Mouse (Mus musculus) lung, embryonic 15.5 days (tissue): ENCODE measurements around the gene Slc30a9. TPM values are rescaled to one million over a fixed set of nuclear protein-coding genes. Genes with fewer than 3 reads are reported as not detected.

Experiments used
- ATAC-seq: fragments of 200-750 bp; cut with Nextera tagmentation; 2 replicates; pipeline ENCODE4 v1.8.0; 2017; ENCODE audit warnings: moderate number of reproducible peaks, borderline replicate concordance; ENCODE audit not compliant: low FRiP score, low TSS enrichment; ENCODE audit errors: extremely low read depth
- H3K27ac ChIP-seq: fragments of 300-500 bp; sonication (generic); 2 replicates; pipeline ENCODE4 v1.5.1; 2015; ENCODE audit warnings: moderate library complexity, mild to moderate bottlenecking, inconsistent platforms
- H3K27me3 ChIP-seq: fragments of 300-500 bp; sonication (generic); 2 replicates; pipeline ENCODE4 v1.6.1; 2015; ENCODE audit warnings: inconsistent platforms
- H3K36me3 ChIP-seq: fragments of 300-500 bp; sonication (generic); 2 replicates; pipeline ENCODE4 v1.6.1; 2015; ENCODE audit warnings: inconsistent platforms
- H3K4me1 ChIP-seq: fragments of 300-500 bp; sonication (generic); 2 replicates; pipeline ENCODE4 v1.6.1; 2015; ENCODE audit warnings: inconsistent platforms
- H3K4me2 ChIP-seq: fragments of 300-500 bp; sonication (generic); 2 replicates; pipeline ENCODE4 v1.6.1; 2015; ENCODE audit warnings: inconsistent platforms, mild to moderate bottlenecking, moderate library complexity
- H3K4me3 ChIP-seq: fragments of 300-500 bp; sonication (generic); 2 replicates; pipeline ENCODE4 v1.5.1; 2015; ENCODE audit warnings: mild to moderate bottlenecking, inconsistent platforms
- H3K9ac ChIP-seq: fragments of 300-500 bp; sonication (generic); 2 replicates; pipeline ENCODE4 v1.6.1; 2015; ENCODE audit warnings: inconsistent platforms
- H3K9me3 ChIP-seq: fragments of 300-500 bp; sonication (generic); 2 replicates; pipeline ENCODE4 v1.6.1; 2016; ENCODE audit warnings: inconsistent platforms
- WGBS: fragments of 180-500 bp; shearing (Covaris S2); methylation state at CpG from one replicate; pipeline ENCODE4 v1.1.7; 2015; 5-methylcytosine and 5-hydroxymethylcytosine counted together
- polyA plus RNA-seq: library from polyadenylated mRNA; unstranded; fragments of >200 nt; fragmentation: Nextera tagmentation; extraction: Ambion mirVana; gene quantifications from 2 replicates; pipeline ENCODE4 v1.2.1, GENCODE M21; 2015

Slc30a9 gene
- 77.2 and 81.1 TPM in 2 replicates for polyA plus RNA-seq

- under 1% methylated on average over 83 of the region's 83 CpGs for WGBS
- peak; percentile 97 for ATAC-seq
- Histone ChIP-seq H3K27ac (peak within 1 kb of the TSS; percentile 79), H3K36me3 (no peaks in the 10 kb centered on the region), H3K9ac (peak within 1 kb of the TSS; percentile 91), H3K4me2 (peak within 1 kb of the TSS; percentile 70), H3K27me3 (no peaks in the 10 kb centered on the region), H3K4me3 (peak within 1 kb of the TSS; percentile 99), H3K4me1 (peaks cover 8% of the 10 kb centered on the region), H3K9me3 (no peaks in the 10 kb centered on the region)
Observed at GRCm38 (mm10) chr5:67306698-67307521, at the start of gene Slc30a9. Slc30a9 (plus strand) TSS chr5:67306955.

DNA sequence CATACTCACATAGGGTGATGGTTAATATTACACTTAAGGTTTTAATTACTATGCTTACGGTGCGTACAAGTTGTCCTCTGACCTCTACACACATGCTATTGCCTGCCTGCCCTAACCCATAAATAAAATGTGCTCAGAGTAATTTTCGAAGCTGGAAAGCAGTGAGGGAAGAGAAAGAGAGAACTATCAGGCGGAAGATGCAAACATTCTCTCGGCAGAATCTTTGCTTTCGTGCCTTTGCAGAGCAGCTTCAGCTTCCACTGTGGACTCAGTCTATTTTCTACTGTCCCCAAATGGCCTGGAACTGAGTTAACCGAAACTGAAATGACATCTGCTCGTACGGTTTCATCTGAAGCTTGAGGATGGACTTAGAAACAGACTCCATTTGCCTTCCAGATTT is 48.3 kb upstream of the Slc30a9 start:
- no peak for ATAC-seq
- 83% methylated on average over 9 of the region's 9 CpGs for WGBS
- no peaks in the 10 kb centered on the region for H3K9me3 ChIP-seq

DNA sequence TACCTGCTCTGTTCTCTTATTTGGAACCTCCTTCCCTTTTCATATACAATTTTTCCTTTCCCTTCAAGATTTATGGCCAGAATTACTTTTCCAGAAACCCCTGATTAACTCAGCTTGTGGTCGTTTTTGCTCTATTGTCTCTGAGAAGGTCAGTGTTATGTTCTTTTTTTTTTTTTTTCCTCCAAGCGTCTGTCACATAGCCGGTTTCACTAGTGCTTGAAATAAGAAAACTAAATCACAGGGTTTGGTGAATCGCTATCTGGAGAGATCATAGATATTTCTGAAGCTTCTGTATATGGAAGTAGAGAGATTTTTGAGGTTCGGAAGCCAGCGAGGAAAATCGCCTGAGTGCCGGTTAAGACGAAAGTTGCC is 46.6 kb upstream of the Slc30a9 start:
- peaks cover 14% of the 10 kb centered on the region for H3K36me3 ChIP-seq
- whole genome bisulfite sequencing: under 1% methylated on average over 9 of the region's 9 CpGs
- H3K4me1 ChIP-seq: peaks cover 17% of the 10 kb centered on the region
- ATAC-seq: no peak; the same call in 1 of the 2 replicates
- H3K9me3 ChIP-seq: no peaks in the 10 kb centered on the region
- H3K4me2 ChIP-seq: peak overlapping the region; percentile 67
- H3K4me3 ChIP-seq: peak overlapping the region; percentile 74
- no peaks in the 10 kb centered on the region for H3K27me3 ChIP-seq
- peak overlapping the region; percentile 43 for H3K9ac ChIP-seq
- H3K27ac ChIP-seq: peak overlapping the region; percentile 32; the same call in 1 of the 2 replicates

More for the DNA sequence above, 48.3 kb upstream of the Slc30a9 start:
- Histone ChIP-seq H3K27ac (no peak overlapping the region), H3K9ac (no peak overlapping the region), H3K4me3 (no peak overlapping the region), H3K4me1 (peaks cover 17% of the 10 kb centered on the region), H3K27me3 (no peaks in the 10 kb centered on the region), H3K4me2 (no peak overlapping the region), H3K36me3 (no peaks in the 10 kb centered on the region; the same call in 1 of the 2 replicates)

DNA sequence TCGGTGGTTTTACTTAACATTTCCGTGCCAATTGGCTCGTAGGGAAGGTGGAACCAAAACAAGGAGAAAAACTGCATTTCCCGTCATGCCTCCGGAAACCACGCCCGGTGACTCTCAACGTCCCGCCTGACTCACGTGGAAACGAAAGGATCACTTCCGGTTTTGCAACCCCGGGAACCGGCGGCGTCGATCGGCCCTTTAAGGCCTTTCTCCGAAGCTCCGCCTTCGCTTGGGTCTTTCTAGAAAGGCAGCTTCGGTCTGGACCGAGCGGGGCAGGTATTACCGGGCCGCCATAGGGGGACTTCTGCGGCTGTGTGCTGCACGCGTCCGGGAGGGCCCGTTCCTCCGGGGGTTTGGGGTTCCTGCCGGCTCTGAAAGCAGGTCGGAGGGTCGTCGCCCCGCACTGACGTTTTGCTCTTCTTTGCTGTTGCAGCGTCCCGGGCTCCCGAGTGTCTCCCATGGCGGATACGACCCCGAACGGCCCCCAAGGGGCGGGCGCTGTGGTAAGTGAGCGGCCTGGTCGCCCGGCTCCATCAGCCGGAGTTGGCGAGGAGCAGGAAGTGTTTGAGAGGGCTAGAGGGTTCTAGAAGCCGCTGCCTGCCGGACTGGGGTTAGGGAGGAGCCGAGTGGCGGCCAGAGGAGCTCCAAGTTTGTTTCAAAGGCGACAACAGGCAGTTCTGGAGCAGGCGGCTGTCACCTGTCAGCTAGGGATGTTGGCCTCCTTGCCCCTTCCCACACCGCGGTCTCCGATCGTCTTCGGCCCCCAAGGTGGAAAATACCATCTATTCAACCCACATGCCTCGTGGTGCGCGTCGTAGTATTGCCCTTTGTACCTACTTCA is 46.0 kb upstream of the Slc30a9 start, which contains the start of gene Tmem33:
Gene Tmem33, plus strand, starts transcription at position 35 of the 841 bp plus-strand sequence.
- peaks cover 21% of the 10 kb centered on the region for H3K36me3 ChIP-seq
- H3K4me1 ChIP-seq: peaks cover 17% of the 10 kb centered on the region
- peak within 1 kb of the TSS; percentile 67 for H3K4me2 ChIP-seq
- peak; percentile 91 for ATAC-seq
- no peaks in the 10 kb centered on the region for H3K9me3 ChIP-seq
- H3K27me3 ChIP-seq: no peaks in the 10 kb centered on the region
- H3K4me3 ChIP-seq: peak within 1 kb of the TSS; percentile 74
- H3K27ac ChIP-seq: peak within 1 kb of the TSS; percentile 89
- peak within 1 kb of the TSS; percentile 71 for H3K9ac ChIP-seq
- under 1% methylated on average over 67 of the region's 67 CpGs for WGBS

- ATAC-seq: no peak
- Histone ChIP-seq H3K9ac (no peak overlapping the region), H3K4me2 (no peak overlapping the region), H3K4me1 (peaks cover 17% of the 10 kb centered on the region), H3K36me3 (peaks cover 38% of the 10 kb centered on the region), H3K9me3 (no peaks in the 10 kb centered on the region), H3K27me3 (no peaks in the 10 kb centered on the region), H3K27ac (no peak overlapping the region), H3K4me3 (no peak overlapping the region)
- 92% methylated on average over 7 of the region's 7 CpGs for WGBS
Observed at GRCm38 (mm10) chr5:67262964-67263363, 43.8 kb upstream of the Slc30a9 start.

- ATAC-seq: no peak
- H3K27me3 ChIP-seq: no peaks in the 10 kb centered on the region
- H3K36me3 ChIP-seq: peaks cover 54% of the 10 kb centered on the region
- peaks cover 11% of the 10 kb centered on the region; the same call in 1 of the 2 replicates for H3K4me1 ChIP-seq
- no peaks in the 10 kb centered on the region for H3K9me3 ChIP-seq
- no peak overlapping the region for H3K4me2 ChIP-seq
- no peak overlapping the region for H3K4me3 ChIP-seq
- 90% methylated on average over 1 of the region's 1 CpGs for WGBS
- H3K9ac ChIP-seq: no peak overlapping the region
- no peak overlapping the region for H3K27ac ChIP-seq
Observed at GRCm38 (mm10) chr5:67266106-67266505, 40.6 kb upstream of the Slc30a9 start.

GRCm38 (mm10) chr5:67269309-67269708 is 37.4 kb upstream of the Slc30a9 start:
- Histone ChIP-seq H3K36me3 (peaks cover 46% of the 10 kb centered on the region), H3K4me1 (no peaks in the 10 kb centered on the region), H3K4me3 (no peak overlapping the region), H3K9ac (no peak overlapping the region), H3K27me3 (no peaks in the 10 kb centered on the region), H3K9me3 (no peaks in the 10 kb centered on the region), H3K27ac (no peak overlapping the region), H3K4me2 (no peak overlapping the region)
- ATAC-seq: no peak
- 87% methylated on average over 8 of the region's 8 CpGs for WGBS

- Histone ChIP-seq H3K4me3 (no peak overlapping the region), H3K4me1 (no peaks in the 10 kb centered on the region), H3K36me3 (peaks cover 28% of the 10 kb centered on the region), H3K9ac (no peak overlapping the region), H3K27me3 (no peaks in the 10 kb centered on the region), H3K27ac (no peak overlapping the region), H3K4me2 (no peak overlapping the region), H3K9me3 (no peaks in the 10 kb centered on the region)
- WGBS: 89% methylated on average over 9 of the region's 9 CpGs
- ATAC-seq: no peak
Observed at GRCm38 (mm10) chr5:67279407-67279806, 27.3 kb upstream of the Slc30a9 start.

GRCm38 (mm10) chr5:67279840-67280239 is 26.9 kb upstream of the Slc30a9 start:
- Histone ChIP-seq H3K4me1 (no peaks in the 10 kb centered on the region), H3K27me3 (no peaks in the 10 kb centered on the region), H3K27ac (no peak overlapping the region), H3K36me3 (peaks cover 33% of the 10 kb centered on the region), H3K9ac (no peak overlapping the region), H3K4me2 (no peak overlapping the region), H3K9me3 (no peaks in the 10 kb centered on the region), H3K4me3 (no peak overlapping the region)
- WGBS: 93% methylated on average over 4 of the region's 4 CpGs
- ATAC-seq: no peak

- Histone ChIP-seq H3K27me3 (no peaks in the 10 kb centered on the region), H3K36me3 (peaks cover 37% of the 10 kb centered on the region), H3K27ac (no peak overlapping the region), H3K4me3 (no peak overlapping the region), H3K9me3 (no peaks in the 10 kb centered on the region), H3K9ac (no peak overlapping the region), H3K4me1 (no peaks in the 10 kb centered on the region), H3K4me2 (no peak overlapping the region)
- 92% methylated on average over 4 of the region's 4 CpGs for WGBS
- ATAC-seq: no peak
Observed at GRCm38 (mm10) chr5:67280400-67280799, 26.4 kb upstream of the Slc30a9 start.

DNA sequence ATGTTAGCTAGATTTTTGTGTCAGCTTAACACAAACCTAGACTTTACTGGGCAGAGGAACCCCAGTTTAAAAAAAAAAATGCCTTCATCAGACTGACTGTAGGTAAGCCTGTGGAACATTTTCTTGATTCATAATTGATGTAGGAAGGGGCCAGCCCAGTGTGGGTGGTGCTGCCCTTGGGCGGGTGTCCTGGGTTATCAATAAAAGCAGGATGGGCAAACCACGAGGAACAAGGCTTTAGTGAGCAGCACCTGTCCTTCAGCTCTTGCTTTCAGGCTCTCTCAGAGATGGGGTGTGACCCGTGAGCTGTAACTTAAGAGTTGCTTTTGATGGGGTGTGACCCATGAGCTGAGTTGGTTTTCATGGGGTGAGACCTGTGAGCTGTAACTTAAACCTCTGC is 11.7 kb upstream of the Slc30a9 start:
- Histone ChIP-seq H3K4me3 (no peak overlapping the region), H3K4me2 (no peak overlapping the region), H3K4me1 (no peaks in the 10 kb centered on the region), H3K27ac (no peak overlapping the region), H3K27me3 (no peaks in the 10 kb centered on the region), H3K9ac (no peak overlapping the region), H3K9me3 (no peaks in the 10 kb centered on the region), H3K36me3 (peaks cover 5% of the 10 kb centered on the region; the same call in 1 of the 2 replicates)
- 57% methylated on average over 3 of the region's 3 CpGs for WGBS
- ATAC-seq: no peak
